Mouse (Mus musculus): ENCODE results near the gene Reg3a. TPM values are rescaled to one million over a fixed set of nuclear protein-coding genes. Genes with fewer than 3 reads are reported as not detected.
"Not testable (repeated sequence)": the region's sequence is repeated elsewhere in the genome, so short reads cannot be mapped to it uniquely, and the experiment has no call there.

The Reg3a gene
- polyA plus RNA-seq (2016; fragmentation: Nextera tagmentation; extraction: Ambion mirVana), result not detected in 2 replicates

DNA sequence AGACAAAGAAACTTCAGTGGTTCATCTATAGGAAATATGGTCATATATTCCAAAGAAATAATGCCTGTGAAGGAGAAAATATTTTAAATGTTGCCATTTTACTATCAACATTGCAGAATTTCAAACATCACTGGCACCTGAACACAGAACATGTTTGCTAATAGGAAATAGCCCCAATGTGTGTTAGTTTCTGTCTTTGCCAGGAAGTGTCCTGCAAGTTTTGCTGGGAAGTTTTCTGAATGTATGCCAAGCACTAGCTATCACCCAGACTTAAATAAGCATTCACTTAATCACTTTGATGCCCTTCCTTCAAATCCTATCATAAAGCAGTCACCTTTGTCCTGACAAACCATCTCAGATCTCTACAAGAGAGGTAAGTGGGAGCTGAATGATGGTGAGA lies at the start of gene Reg3a:
TSS of gene Reg3a (plus strand) at position 301 of the 400 bp plus-strand sequence.
- H3K4me1 ChIP-seq, result no peaks in the 10 kb centered on the region
- no peak within 1 kb of the TSS for H3K4me2 ChIP-seq (replicated peaks)
- no peak within 1 kb of the TSS for H3K4me3 ChIP-seq
- no peak within 1 kb of the TSS for H3K27ac ChIP-seq
- no peak within 1 kb of the TSS for H3K9ac ChIP-seq
- ATAC-seq (ENCODE audit: low FRiP score, low read depth), result no peak
- no peaks in the 10 kb centered on the region for H3K36me3 ChIP-seq
- no peaks in the 10 kb centered on the region for H3K27me3 ChIP-seq (replicated peaks)
- H3K9me3 ChIP-seq, result no peaks in the 10 kb centered on the region

DNA sequence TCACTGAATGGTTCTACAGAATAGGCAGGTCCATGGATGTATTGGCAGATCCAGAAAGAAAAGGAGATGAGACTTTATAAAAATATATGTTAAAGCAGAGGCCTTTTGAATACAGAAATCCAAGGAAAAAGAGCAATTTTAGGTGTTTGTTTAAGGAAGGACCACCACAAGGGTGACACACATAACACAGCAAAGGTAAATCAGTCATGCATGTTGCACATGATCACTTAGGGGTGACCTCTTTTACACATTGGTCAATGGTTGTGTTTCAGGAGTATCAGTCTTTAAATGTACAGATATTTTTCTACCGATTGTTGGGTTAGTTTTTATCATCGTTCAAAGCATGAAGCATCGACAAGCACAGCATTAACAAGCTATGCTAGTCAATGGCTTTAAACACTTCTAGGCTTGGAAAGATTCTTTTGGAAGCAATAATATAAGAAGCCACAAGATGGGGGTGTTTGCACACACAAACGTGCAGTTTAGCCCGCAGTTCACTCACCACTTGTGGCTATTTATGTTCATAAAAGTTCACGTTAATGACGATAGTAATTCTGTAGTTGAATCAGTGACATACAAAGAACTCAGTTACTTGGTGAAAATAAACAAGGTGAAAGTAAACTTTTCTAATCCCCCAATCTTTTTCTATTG lies 48.5 kb upstream of the Reg3a start:
- H3K9ac ChIP-seq, result no peak overlapping the region
- no peaks in the 10 kb centered on the region for H3K4me1 ChIP-seq
- 45% methylated on average over 7 of the region's 7 CpGs for WGBS
- H3K27ac ChIP-seq, result no peak overlapping the region
- no peaks in the 10 kb centered on the region for H3K9me3 ChIP-seq
- ATAC-seq (ENCODE audit: low FRiP score, low read depth), result no peak
- H3K4me3 ChIP-seq, result no peak overlapping the region
- no peaks in the 10 kb centered on the region for H3K36me3 ChIP-seq
- H3K4me2 ChIP-seq (replicated peaks), result no peak overlapping the region
- no peaks in the 10 kb centered on the region for H3K27me3 ChIP-seq (replicated peaks)

DNA sequence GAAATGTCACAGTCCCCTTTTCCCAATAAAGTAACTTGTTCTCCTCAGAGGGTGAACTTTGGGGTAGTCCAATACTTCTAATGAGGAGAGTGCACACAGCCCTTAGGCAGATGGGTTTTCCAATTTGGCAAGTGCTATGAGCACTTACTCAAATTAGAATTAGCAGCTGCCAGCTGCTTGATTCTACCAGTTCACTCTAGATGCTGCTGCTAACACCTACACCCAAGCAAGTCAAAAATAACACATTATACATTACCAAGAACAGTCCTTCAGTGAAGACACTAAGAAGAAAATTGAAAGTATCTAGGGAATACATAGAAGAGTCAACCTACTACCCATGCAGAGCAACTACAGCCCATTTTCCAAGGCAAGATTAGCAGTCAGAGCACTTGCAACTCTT lies 40.2 kb upstream of the Reg3a start:
- no peaks in the 10 kb centered on the region for H3K27me3 ChIP-seq (replicated peaks)
- no peak overlapping the region for H3K27ac ChIP-seq
- no peaks in the 10 kb centered on the region for H3K36me3 ChIP-seq
- ATAC-seq (ENCODE audit: low FRiP score, low read depth), result no peak
- no peak overlapping the region for H3K4me2 ChIP-seq (replicated peaks)
- no peaks in the 10 kb centered on the region for H3K4me1 ChIP-seq
- no peak overlapping the region for H3K9ac ChIP-seq
- H3K4me3 ChIP-seq, result no peak overlapping the region
- no peaks in the 10 kb centered on the region for H3K9me3 ChIP-seq

DNA sequence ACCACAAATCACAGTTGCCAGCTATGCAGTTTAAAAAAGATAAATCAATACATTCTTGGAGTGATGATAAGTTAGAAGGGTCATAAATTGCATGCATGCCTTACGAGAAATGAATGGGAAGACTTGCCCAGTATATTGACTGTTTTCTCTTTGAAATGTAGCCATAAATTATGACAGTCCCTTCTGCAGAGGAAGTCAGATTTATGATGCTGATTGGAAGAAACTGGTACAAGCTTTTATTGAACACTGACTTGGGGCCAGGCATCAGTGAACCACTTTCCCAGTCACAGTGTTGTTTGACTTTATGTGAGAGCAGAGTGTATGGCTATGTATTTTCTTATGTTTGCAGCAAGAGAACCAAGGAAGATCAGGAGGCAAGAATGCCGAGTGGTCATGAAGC lies 38.8 kb upstream of the Reg3a start:
- H3K9ac ChIP-seq, result no peak overlapping the region
- H3K4me2 ChIP-seq (replicated peaks), result no peak overlapping the region
- H3K4me1 ChIP-seq, result no peaks in the 10 kb centered on the region
- H3K9me3 ChIP-seq, result no peaks in the 10 kb centered on the region
- 0 out of 2 replicates have a peak, but pooled peaks have one; percentile 7 for ATAC-seq (ENCODE audit: low FRiP score, low read depth)
- H3K36me3 ChIP-seq, result no peaks in the 10 kb centered on the region
- no peak overlapping the region for H3K27ac ChIP-seq
- H3K4me3 ChIP-seq, result no peak overlapping the region
- no peaks in the 10 kb centered on the region for H3K27me3 ChIP-seq (replicated peaks)
- 61% methylated on average over 2 of the region's 2 CpGs for WGBS

DNA sequence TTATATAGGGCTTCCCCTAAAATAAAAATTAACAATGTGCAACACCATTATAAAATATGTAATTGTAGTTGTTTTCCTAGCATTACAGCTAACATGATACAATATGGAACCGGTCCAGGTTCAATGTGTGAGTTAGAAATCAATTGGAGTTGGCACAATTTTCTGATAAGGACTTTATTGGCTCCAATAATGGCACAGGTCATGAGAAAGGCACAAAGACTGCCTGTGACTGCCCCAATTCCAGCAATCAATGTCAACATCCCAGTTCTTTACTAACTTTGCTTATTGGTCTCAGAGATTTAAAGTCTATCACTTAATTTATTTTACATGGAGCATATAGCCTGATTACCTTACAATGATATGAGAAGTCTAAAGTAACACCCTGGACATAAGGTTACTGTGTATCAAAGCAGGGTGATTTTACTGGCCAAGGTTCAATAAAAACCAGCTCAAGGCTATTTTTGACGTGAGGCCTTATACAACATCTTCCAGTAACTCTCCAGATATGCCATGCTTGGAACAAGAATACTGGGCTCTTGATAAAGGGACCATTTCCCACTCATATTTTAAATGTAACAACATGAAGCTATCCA lies 18.4 kb upstream of the Reg3a start:
- H3K9me3 ChIP-seq, result no peaks in the 10 kb centered on the region
- ATAC-seq (ENCODE audit: low FRiP score, low read depth), result no peak
- no peak overlapping the region for H3K27ac ChIP-seq
- no peak overlapping the region for H3K4me3 ChIP-seq
- H3K4me2 ChIP-seq (replicated peaks), result no peak overlapping the region
- no peaks in the 10 kb centered on the region for H3K36me3 ChIP-seq
- no peaks in the 10 kb centered on the region for H3K27me3 ChIP-seq (replicated peaks)
- no peaks in the 10 kb centered on the region for H3K4me1 ChIP-seq
- 60% methylated on average over 2 of the region's 2 CpGs for WGBS
- no peak overlapping the region for H3K9ac ChIP-seq

DNA sequence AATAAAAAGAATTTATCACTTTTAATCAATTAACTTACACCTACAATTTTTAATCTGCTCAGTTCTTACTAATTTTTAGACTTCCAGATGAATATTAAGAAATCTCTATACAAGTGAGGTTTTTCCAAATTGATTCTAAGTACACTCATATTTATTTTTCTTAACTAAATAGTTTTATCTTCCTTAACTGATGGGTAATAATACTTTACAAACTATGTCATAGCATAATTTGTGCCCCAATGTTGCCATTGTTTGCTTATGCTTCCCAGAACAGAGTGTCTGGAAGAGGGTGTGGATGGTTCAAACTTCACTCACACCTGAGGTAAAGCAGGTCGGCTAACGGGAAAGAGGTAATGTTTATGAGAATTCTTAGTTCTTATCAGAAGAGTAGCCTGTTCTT lies 10.2 kb upstream of the Reg3a start, which contains the start of gene Reg3b:
TSS of gene Reg3b (plus strand) at position 301 of the 400 bp plus-strand sequence.
- Histone ChIP-seq H3K27ac (no peak within 1 kb of the TSS), H3K9ac (no peak within 1 kb of the TSS), H3K27me3 (replicated peaks) (no peaks in the 10 kb centered on the region), H3K4me1 (no peaks in the 10 kb centered on the region), H3K9me3 (no peaks in the 10 kb centered on the region), H3K4me2 (replicated peaks) (no peak within 1 kb of the TSS), H3K4me3 (no peak within 1 kb of the TSS), H3K36me3 (no peaks in the 10 kb centered on the region)
- no peak for ATAC-seq (ENCODE audit: low FRiP score, low read depth)
- 93% methylated on average over 2 of the region's 2 CpGs for WGBS

GRCm38 (mm10) chr6:78378765-78379164 lies 1.7 kb upstream of the Reg3a start, which contains the start of gene Reg3d:
TSS of gene Reg3d (minus strand) at chr6:78378865.
- no peaks in the 10 kb centered on the region for H3K27me3 ChIP-seq (replicated peaks)
- no peak for ATAC-seq (ENCODE audit: low FRiP score, low read depth)
- H3K27ac ChIP-seq, result no peak within 1 kb of the TSS
- no peak within 1 kb of the TSS for H3K9ac ChIP-seq
- WGBS, result 76% methylated on average over 2 of the region's 2 CpGs
- no peaks in the 10 kb centered on the region for H3K36me3 ChIP-seq
- H3K4me2 ChIP-seq (replicated peaks), result no peak within 1 kb of the TSS
- H3K4me1 ChIP-seq, result no peaks in the 10 kb centered on the region
- no peak within 1 kb of the TSS for H3K4me3 ChIP-seq
- no peaks in the 10 kb centered on the region for H3K9me3 ChIP-seq

GRCm38 (mm10) chr6:78385609-78386008 lies 5.1 kb downstream of the Reg3a start:
- Histone ChIP-seq H3K36me3 (no peaks in the 10 kb centered on the region), H3K9ac (no peak overlapping the region), H3K27ac (no peak overlapping the region), H3K9me3 (no peaks in the 10 kb centered on the region), H3K27me3 (replicated peaks) (no peaks in the 10 kb centered on the region), H3K4me3 (no peak overlapping the region), H3K4me2 (replicated peaks) (no peak overlapping the region), H3K4me1 (no peaks in the 10 kb centered on the region)
- ATAC-seq (ENCODE audit: low FRiP score, low read depth), result no peak
- WGBS, result 86% methylated on average over 3 of the region's 3 CpGs

DNA sequence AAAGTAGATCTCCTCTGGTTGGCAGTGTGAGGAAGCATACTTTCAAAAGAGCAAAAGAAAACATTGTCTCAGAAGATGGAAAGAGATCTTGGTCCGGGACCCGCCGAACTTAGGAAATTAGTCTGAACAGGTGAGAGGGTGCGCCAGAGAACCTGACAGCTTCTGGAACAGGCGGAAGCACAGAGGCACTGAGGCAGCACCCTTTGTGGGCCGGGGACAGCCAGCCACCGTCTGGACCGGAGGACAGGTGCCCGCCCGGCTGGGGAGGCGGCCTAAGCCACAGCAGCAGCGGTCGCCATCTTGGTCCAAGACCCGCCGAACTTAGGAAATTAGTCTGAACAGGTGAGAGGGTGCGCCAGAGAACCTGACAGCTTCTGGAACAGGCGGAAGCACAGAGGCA lies 14.8 kb downstream of the Reg3a start, which contains the start of gene Reg2:
TSS of gene Reg2 (plus strand) at position 301 of the 400 bp plus-strand sequence.
- not testable (repeated sequence) for H3K4me2 ChIP-seq (replicated peaks); H3K27me3 ChIP-seq (replicated peaks); H3K4me3 ChIP-seq; H3K9me3 ChIP-seq; H3K9ac ChIP-seq; H3K27ac ChIP-seq; ATAC-seq (ENCODE audit: low FRiP score, low read depth); H3K4me1 ChIP-seq; H3K36me3 ChIP-seq
- 97% methylated on average over 5 of the region's 17 CpGs for WGBS

DNA sequence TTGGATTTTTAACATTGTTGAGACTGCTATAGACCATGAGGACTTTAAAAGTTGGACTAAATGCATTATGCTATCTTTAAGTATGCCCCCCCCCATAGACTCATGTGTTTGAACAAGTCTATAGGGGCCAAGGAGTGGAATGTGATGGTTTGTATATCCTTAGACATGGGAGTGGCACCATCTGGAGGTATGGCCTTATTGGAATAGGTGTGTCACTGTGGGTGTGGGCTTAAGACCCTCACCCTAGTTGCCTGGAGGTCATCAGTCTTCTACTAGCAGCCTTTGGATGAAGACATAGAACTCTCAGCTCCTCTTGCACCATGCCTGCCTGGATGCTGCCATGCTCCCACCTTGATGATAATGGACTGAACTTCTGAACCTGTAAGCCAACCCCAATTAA lies 41.9 kb downstream of the Reg3a start, which contains the start of gene Reg1:
TSS of gene Reg1 (plus strand) at position 301 of the 400 bp plus-strand sequence.
- H3K4me2 ChIP-seq (replicated peaks); ATAC-seq (ENCODE audit: low FRiP score, low read depth); H3K9me3 ChIP-seq; H3K4me1 ChIP-seq; H3K4me3 ChIP-seq; H3K27me3 ChIP-seq (replicated peaks); H3K36me3 ChIP-seq; H3K27ac ChIP-seq; H3K9ac ChIP-seq: not testable (repeated sequence)

DNA sequence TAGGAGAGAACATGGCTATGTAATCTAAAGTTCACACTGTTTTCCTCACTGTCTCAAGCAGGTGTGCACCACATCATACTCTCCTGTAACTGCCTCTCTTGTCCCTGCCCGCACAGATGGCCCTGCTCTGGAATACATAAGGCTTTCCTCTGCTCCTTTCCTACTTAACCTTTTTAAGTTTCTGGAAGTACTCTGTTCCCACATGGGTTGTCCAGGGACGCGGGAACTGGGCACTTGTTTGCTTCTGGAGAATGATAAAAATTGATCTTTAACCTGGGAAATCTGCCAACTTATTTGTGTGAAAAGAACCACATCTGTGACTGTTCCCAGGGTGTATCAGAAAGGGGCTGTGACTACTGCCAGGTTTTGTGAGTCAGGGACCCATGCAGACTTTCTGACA lies 45.0 kb downstream of the Reg3a start:
- H3K36me3 ChIP-seq, result no peaks in the 10 kb centered on the region
- WGBS, result 92% methylated on average over 3 of the region's 3 CpGs
- H3K9me3 ChIP-seq, result no peaks in the 10 kb centered on the region

More for the DNA sequence above, 45.0 kb downstream of the Reg3a start:
- H3K27me3 ChIP-seq (replicated peaks), result no peaks in the 10 kb centered on the region
- H3K27ac ChIP-seq, result no peak overlapping the region
- no peak overlapping the region for H3K9ac ChIP-seq
- no peaks in the 10 kb centered on the region for H3K4me1 ChIP-seq
- no peak for ATAC-seq (ENCODE audit: low FRiP score, low read depth)
- no peak overlapping the region for H3K4me3 ChIP-seq
- H3K4me2 ChIP-seq (replicated peaks), result no peak overlapping the region
